Mouse (Mus musculus): Measurements from ENCODE around the gene Vmn2r124. TPM values are rescaled to one million over a fixed set of nuclear protein-coding genes. Genes with fewer than 3 reads are reported as not detected.
"Not testable (repeated sequence)": the region's sequence is repeated elsewhere in the genome, so short reads cannot be mapped to it uniquely, and the experiment has no call there.

The Vmn2r124 gene
- not detected in 2 replicates for polyA plus RNA-seq (2015; fragmentation: Nextera tagmentation; extraction: Ambion mirVana)

DNA sequence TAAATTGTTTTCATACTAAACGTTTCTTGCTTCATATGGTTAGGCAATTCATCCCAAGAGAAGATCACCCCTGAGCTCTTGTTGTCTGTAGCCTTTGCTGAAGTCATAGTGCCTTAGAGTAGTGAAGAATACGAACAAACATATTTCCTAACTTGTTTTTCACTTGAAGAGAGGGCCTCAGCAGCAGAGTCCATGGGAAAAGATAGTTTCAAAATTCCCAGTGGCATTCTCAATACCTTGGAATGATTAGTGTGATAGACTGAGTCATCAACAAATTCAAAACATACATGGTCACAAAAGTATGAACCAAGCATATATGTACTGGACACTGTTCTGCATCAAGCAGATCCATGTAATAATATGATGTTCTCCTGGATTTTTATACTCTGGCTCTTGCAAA, at the start of gene Vmn2r124:
Gene Vmn2r124, plus strand, starts transcription at position 301 of the 400 bp plus-strand sequence.
- 0 out of 2 replicates have a peak, but pooled peaks cover 4% of the 10 kb centered on the region for H3K9me3 ChIP-seq
- no peaks in the 10 kb centered on the region for H3K36me3 ChIP-seq
- WGBS: 50% methylated on average over 2 of the region's 2 CpGs
- H3K4me1 ChIP-seq: no peaks in the 10 kb centered on the region
- no peak within 1 kb of the TSS for H3K4me3 ChIP-seq
- ATAC-seq (replicated peaks): no peak
- H3K27ac ChIP-seq (replicated peaks): no peak within 1 kb of the TSS
- H3K4me2 ChIP-seq (replicated peaks): no peak within 1 kb of the TSS
- H3K9ac ChIP-seq (replicated peaks): no peak within 1 kb of the TSS
- H3K27me3 ChIP-seq: no peaks in the 10 kb centered on the region

DNA sequence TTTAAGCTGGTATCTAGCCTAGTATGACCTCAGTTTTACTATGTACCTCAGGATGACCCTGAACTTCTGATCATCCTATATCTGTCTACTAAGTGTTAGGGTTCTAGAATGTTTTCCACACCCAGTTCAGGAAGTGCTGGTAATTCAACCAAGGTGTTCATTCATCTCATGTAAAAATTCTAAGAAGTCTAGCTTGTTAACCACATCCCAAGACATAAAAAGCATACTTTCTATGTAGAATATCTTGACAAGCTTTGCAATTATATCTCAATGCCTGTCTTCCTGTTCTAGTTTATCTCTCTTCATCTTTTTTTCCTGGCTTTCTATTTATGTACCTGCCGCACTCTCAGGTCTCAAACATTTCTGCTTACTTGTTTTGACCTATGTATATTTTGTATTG, 44.5 kb upstream of the Vmn2r124 start:
- 92% methylated on average over 1 of the region's 1 CpGs for WGBS
- H3K27ac ChIP-seq (replicated peaks): no peak overlapping the region
- no peak for ATAC-seq (replicated peaks)

DNA sequence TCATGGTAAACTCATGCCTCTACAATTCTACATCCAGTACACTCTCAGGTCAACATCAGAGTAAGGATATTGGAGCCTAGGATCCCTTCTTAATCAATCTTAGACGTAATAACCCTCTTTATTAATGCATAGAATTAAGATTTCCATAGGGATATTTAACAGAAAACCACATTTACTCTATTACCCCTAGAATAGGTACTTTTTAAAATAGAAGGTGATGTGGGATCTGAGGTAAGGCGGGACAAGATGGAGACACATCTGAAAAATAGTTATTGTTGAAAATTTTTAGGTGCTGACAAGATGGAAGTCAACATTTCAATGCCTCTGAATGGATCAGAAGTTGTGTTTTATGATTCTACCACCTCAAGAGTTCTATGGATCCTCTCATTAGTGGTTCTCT, 27.8 kb upstream of the Vmn2r124 start, which contains the start of gene Fpr-rs4:
Gene Fpr-rs4, plus strand, starts transcription at position 301 of the 400 bp plus-strand sequence.
- no peak for ATAC-seq (replicated peaks)
- Histone ChIP-seq H3K27me3 (no peaks in the 10 kb centered on the region), H3K27ac (replicated peaks) (no peak within 1 kb of the TSS), H3K4me2 (replicated peaks) (no peak within 1 kb of the TSS), H3K9ac (replicated peaks) (no peak within 1 kb of the TSS), H3K36me3 (no peaks in the 10 kb centered on the region), H3K9me3 (0 out of 2 replicates have a peak, but pooled peaks cover 2% of the 10 kb centered on the region), H3K4me1 (no peaks in the 10 kb centered on the region), H3K4me3 (no peak within 1 kb of the TSS)
- WGBS: 61% methylated on average over 2 of the region's 2 CpGs

More for the DNA sequence above, 44.5 kb upstream of the Vmn2r124 start:
- no peak overlapping the region for H3K9ac ChIP-seq (replicated peaks)
- H3K4me3 ChIP-seq: no peak overlapping the region
- H3K4me2 ChIP-seq (replicated peaks): no peak overlapping the region
- H3K36me3 ChIP-seq: no peaks in the 10 kb centered on the region
- no peaks in the 10 kb centered on the region for H3K9me3 ChIP-seq
- H3K27me3 ChIP-seq: no peaks in the 10 kb centered on the region
- no peaks in the 10 kb centered on the region for H3K4me1 ChIP-seq

DNA sequence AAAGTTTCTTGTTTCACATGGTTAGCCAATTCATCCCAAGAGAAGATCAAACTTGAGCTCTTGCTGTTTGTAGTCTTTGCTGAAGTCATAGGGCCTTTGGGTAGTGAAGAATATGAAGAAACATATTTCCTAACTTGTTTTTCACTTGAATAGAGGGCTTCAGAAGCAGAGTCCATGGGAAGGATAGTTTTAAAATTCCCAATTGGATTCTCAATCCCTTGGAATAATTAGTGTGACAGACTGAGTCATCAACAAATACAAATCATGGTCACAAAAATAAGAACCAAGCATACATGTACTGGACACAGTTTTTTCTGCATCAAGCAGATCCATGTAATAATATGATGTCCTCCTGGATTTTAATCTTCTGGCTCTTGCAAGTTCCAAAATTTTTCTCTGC, 35.5 kb downstream of the Vmn2r124 start, which contains the start of gene Vmn2r91:
Gene Vmn2r91, plus strand, starts transcription at position 301 of the 400 bp plus-strand sequence.
- not testable (repeated sequence) for H3K4me3 ChIP-seq; H3K9ac ChIP-seq (replicated peaks); H3K4me2 ChIP-seq (replicated peaks); ATAC-seq (replicated peaks); H3K9me3 ChIP-seq; H3K4me1 ChIP-seq; H3K27me3 ChIP-seq; H3K36me3 ChIP-seq; H3K27ac ChIP-seq (replicated peaks)

DNA sequence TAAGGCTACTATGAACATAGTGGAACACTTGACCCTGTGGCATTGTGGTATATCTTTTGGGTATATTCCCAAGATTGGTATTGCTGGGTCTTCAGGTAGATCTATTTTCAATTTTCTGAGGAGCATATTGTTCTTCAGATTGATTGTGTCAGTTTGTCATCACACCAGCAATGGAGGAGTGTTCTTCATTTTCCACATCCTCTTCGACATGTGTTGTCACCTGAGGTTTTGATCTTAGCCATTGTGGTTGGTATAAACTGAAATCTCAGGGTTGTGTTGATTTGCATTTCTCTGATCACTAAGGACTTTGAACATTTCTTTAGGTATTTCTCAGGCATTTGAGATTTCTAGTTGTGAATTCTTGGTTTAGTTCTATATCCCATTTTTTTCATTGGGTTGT, 46.4 kb downstream of the Vmn2r124 start:
- not testable (repeated sequence) for ATAC-seq (replicated peaks); H3K36me3 ChIP-seq; H3K4me3 ChIP-seq; H3K9ac ChIP-seq (replicated peaks); H3K4me2 ChIP-seq (replicated peaks); H3K27me3 ChIP-seq; H3K4me1 ChIP-seq; H3K27ac ChIP-seq (replicated peaks); H3K9me3 ChIP-seq
- WGBS: 60% methylated on average over 1 of the region's 1 CpGs

DNA sequence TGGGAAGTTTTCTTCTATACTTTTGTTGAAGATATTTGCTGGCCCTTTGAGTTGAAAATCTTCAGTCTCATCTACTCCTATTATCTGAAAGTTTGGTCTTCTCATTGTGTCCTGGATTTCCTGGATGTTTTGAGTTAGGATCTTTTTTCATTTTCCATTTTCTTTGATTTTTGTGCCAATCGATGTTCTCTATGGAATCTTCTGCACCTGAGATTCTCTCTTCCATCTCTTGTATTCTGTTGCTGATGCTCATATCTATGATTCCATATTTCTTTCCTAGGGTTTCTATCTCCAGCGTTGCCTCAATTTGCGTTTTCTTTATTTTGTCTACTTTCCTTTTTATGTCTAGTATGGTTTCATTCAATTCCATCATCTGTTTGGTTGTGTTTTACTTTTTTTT, 53.0 kb downstream of the Vmn2r124 start:
- H3K9me3 ChIP-seq; H3K9ac ChIP-seq (replicated peaks); H3K4me3 ChIP-seq; H3K4me2 ChIP-seq (replicated peaks); H3K4me1 ChIP-seq; H3K27ac ChIP-seq (replicated peaks); H3K36me3 ChIP-seq; ATAC-seq (replicated peaks); H3K27me3 ChIP-seq: not testable (repeated sequence)
- WGBS: 93% methylated on average over 3 of the region's 3 CpGs

Other genes with a start within 250 kb of the Vmn2r124 start
- 26.8 and 27.1 TPM in 2 replicates for gene Spaca6, start 222.3 kb upstream of the Vmn2r124 start, polyA plus RNA-seq (2015; fragmentation: Nextera tagmentation; extraction: Ambion mirVana)
- 0.64 and 0.71 TPM in 2 replicates for gene Has1, start 194.2 kb upstream of the Vmn2r124 start, polyA plus RNA-seq (2015; fragmentation: Nextera tagmentation; extraction: Ambion mirVana)
- gene Fpr1, start 165.5 kb upstream of the Vmn2r124 start, polyA plus RNA-seq (2015; fragmentation: Nextera tagmentation; extraction: Ambion mirVana): not detected in 2 replicates
- gene Fpr2, start 161.6 kb upstream of the Vmn2r124 start, polyA plus RNA-seq (2015; fragmentation: Nextera tagmentation; extraction: Ambion mirVana): not detected in 2 replicates
- gene Fpr3, start 161.6 kb upstream of the Vmn2r124 start, polyA plus RNA-seq (2015; fragmentation: Nextera tagmentation; extraction: Ambion mirVana): not detected in 2 replicates
- gene Fpr-rs4, start 27.7 kb upstream of the Vmn2r124 start, polyA plus RNA-seq (2015; fragmentation: Nextera tagmentation; extraction: Ambion mirVana): not detected in 2 replicates
- not detected in 2 replicates for gene Vmn2r91, start 35.6 kb downstream of the Vmn2r124 start, polyA plus RNA-seq (2015; fragmentation: Nextera tagmentation; extraction: Ambion mirVana)
- gene Vmn2r92, start 102.5 kb downstream of the Vmn2r124 start, polyA plus RNA-seq (2015; fragmentation: Nextera tagmentation; extraction: Ambion mirVana): not detected in 2 replicates
- not detected in 2 replicates for gene Vmn2r94, start 228.3 kb downstream of the Vmn2r124 start, polyA plus RNA-seq (2015; fragmentation: Nextera tagmentation; extraction: Ambion mirVana)
- not detected in 2 replicates for gene Vmn2r93, start 248.7 kb downstream of the Vmn2r124 start, polyA plus RNA-seq (2015; fragmentation: Nextera tagmentation; extraction: Ambion mirVana)